Mouse (Mus musculus): Measurements from ENCODE around the gene Tmem209. TPM values are rescaled to one million over a fixed set of nuclear protein-coding genes. Genes with fewer than 3 reads are reported as not detected.

Gene Tmem209
- polyA plus RNA-seq, 1 experiment from 2014 or later, result 37.0 TPM

- peaks cover 19% of the 10 kb centered on the region for H3K36me3 ChIP-seq
- no peak overlapping the region for H3K4me3 ChIP-seq
- peak overlapping the region; percentile 40; the same call in 1 of the 2 replicates for H3K27ac ChIP-seq
- no peak overlapping the region for H3K9ac ChIP-seq
- no peak overlapping the region for H3K4me2 ChIP-seq (replicated peaks)
- H3K9me3 ChIP-seq (replicated peaks), result no peaks in the 10 kb centered on the region; the same call in 1 of the 2 replicates
- WGBS, result 95% methylated on average over 5 of the region's 5 CpGs
- H3K4me1 ChIP-seq, result peaks cover 32% of the 10 kb centered on the region
- H3K27me3 ChIP-seq, result no peaks in the 10 kb centered on the region
- ATAC-seq (ENCODE audit: low FRiP score), result no peak
Measured at GRCm38 (mm10) chr6:30458626-30459025, 51.0 kb downstream of the Tmem209 start.

- H3K27ac ChIP-seq, result no peak overlapping the region
- H3K4me3 ChIP-seq, result no peak overlapping the region
- no peaks in the 10 kb centered on the region; the same call in 1 of the 2 replicates for H3K9me3 ChIP-seq (replicated peaks)
- no peak overlapping the region for H3K4me2 ChIP-seq (replicated peaks)
- no peak for ATAC-seq (ENCODE audit: low FRiP score)
- H3K9ac ChIP-seq, result no peak overlapping the region
- H3K27me3 ChIP-seq, result no peaks in the 10 kb centered on the region
- H3K4me1 ChIP-seq, result peaks cover 25% of the 10 kb centered on the region
- H3K36me3 ChIP-seq, result peaks cover 29% of the 10 kb centered on the region
- WGBS, result 94% methylated on average over 7 of the region's 7 CpGs
Measured at GRCm38 (mm10) chr6:30456991-30457390, 52.6 kb downstream of the Tmem209 start.

GRCm38 (mm10) chr6:30439576-30439975 is 70.0 kb downstream of the Tmem209 start:
- WGBS, result 93% methylated on average over 10 of the region's 10 CpGs
- ATAC-seq (ENCODE audit: low FRiP score), result no peak
- no peaks in the 10 kb centered on the region for H3K4me1 ChIP-seq
- peaks cover 37% of the 10 kb centered on the region for H3K36me3 ChIP-seq
- H3K27ac ChIP-seq, result no peak overlapping the region
- H3K4me3 ChIP-seq, result no peak overlapping the region
- no peak overlapping the region for H3K4me2 ChIP-seq (replicated peaks)
- no peaks in the 10 kb centered on the region for H3K27me3 ChIP-seq
- H3K9ac ChIP-seq, result no peak overlapping the region
- H3K9me3 ChIP-seq (replicated peaks), result no peaks in the 10 kb centered on the region

- Histone ChIP-seq H3K9ac (no peak overlapping the region), H3K4me3 (no peak overlapping the region), H3K27ac (no peak overlapping the region), H3K4me1 (no peaks in the 10 kb centered on the region), H3K36me3 (peaks cover 16% of the 10 kb centered on the region), H3K9me3 (replicated peaks) (no peaks in the 10 kb centered on the region), H3K4me2 (replicated peaks) (no peak overlapping the region), H3K27me3 (no peaks in the 10 kb centered on the region)
- ATAC-seq (ENCODE audit: low FRiP score), result no peak
- 85% methylated on average over 3 of the region's 3 CpGs for WGBS
Measured at GRCm38 (mm10) chr6:30437054-30437453, 72.5 kb downstream of the Tmem209 start.

GRCm38 (mm10) chr6:30436476-30436875 is 73.1 kb downstream of the Tmem209 start:
- no peaks in the 10 kb centered on the region for H3K4me1 ChIP-seq
- 97% methylated on average over 3 of the region's 3 CpGs for WGBS
- H3K9me3 ChIP-seq (replicated peaks), result no peaks in the 10 kb centered on the region
- no peak for ATAC-seq (ENCODE audit: low FRiP score)
- H3K27me3 ChIP-seq, result no peaks in the 10 kb centered on the region
- peaks cover 10% of the 10 kb centered on the region for H3K36me3 ChIP-seq
- no peak overlapping the region for H3K27ac ChIP-seq
- H3K4me2 ChIP-seq (replicated peaks), result no peak overlapping the region
- no peak overlapping the region for H3K9ac ChIP-seq
- H3K4me3 ChIP-seq, result no peak overlapping the region

GRCm38 (mm10) chr6:30432461-30433192 is 77.0 kb downstream of the Tmem209 start:
- Histone ChIP-seq H3K27ac (no peak overlapping the region), H3K9me3 (replicated peaks) (no peaks in the 10 kb centered on the region), H3K4me2 (replicated peaks) (no peak overlapping the region), H3K4me3 (no peak overlapping the region), H3K4me1 (no peaks in the 10 kb centered on the region), H3K27me3 (no peaks in the 10 kb centered on the region), H3K36me3 (no peaks in the 10 kb centered on the region; the same call in 1 of the 2 replicates), H3K9ac (no peak overlapping the region)
- WGBS, result 74% methylated on average over 3 of the region's 3 CpGs
- no peak for ATAC-seq (ENCODE audit: low FRiP score)

Other genes with a start within 250 kb of the Tmem209 start
- gene Ube2h, start 205.2 kb downstream of the Tmem209 start, polyA plus RNA-seq (2016; fragmentation: Nextera tagmentation; extraction: Ambion mirVana), result 72.4 and 76.4 TPM in 2 replicates
- 65.3 and 67.6 TPM in 2 replicates for gene Zc3hc1, start 118.8 kb downstream of the Tmem209 start, polyA plus RNA-seq (2016; fragmentation: Nextera tagmentation; extraction: Ambion mirVana)
- 42.5 and 45.4 TPM in 2 replicates for gene Klhdc10, start 107.9 kb downstream of the Tmem209 start, polyA plus RNA-seq (2016; fragmentation: Nextera tagmentation; extraction: Ambion mirVana)
- 0.21 and 0.34 TPM in 2 replicates for gene Ssmem1, start 66 bp upstream of the Tmem209 start, polyA plus RNA-seq (2016; fragmentation: Nextera tagmentation; extraction: Ambion mirVana)
- gene Cpa2, start 31.8 kb upstream of the Tmem209 start, polyA plus RNA-seq (2016; fragmentation: Nextera tagmentation; extraction: Ambion mirVana), result 4.0 and 6.3 TPM in 2 replicates
- 1.7 and 1.9 TPM in 2 replicates for gene Cpa4, start 58.6 kb upstream of the Tmem209 start, polyA plus RNA-seq (2016; fragmentation: Nextera tagmentation; extraction: Ambion mirVana)
- gene Cpa5, start 101.2 kb upstream of the Tmem209 start, polyA plus RNA-seq (2016; fragmentation: Nextera tagmentation; extraction: Ambion mirVana), result 0.10 TPM in 1 of 2 replicates, not detected in the other
- gene Cpa1, start 129.4 kb upstream of the Tmem209 start, polyA plus RNA-seq (2016; fragmentation: Nextera tagmentation; extraction: Ambion mirVana), result 0.30 and 0.34 TPM in 2 replicates
- gene Cep41, start 184.0 kb upstream of the Tmem209 start, polyA plus RNA-seq (2016; fragmentation: Nextera tagmentation; extraction: Ambion mirVana), result 20.5 and 21.9 TPM in 2 replicates
- 763 and 927 TPM in 2 replicates for gene Mest, start 213.8 kb upstream of the Tmem209 start, polyA plus RNA-seq (2016; fragmentation: Nextera tagmentation; extraction: Ambion mirVana)